Mouse (Mus musculus) induced T-regulatory cell, adult 2 months (primary cell): ENCODE data around the gene Uqcrc1.
A peak's percentile ranks its signal among the peaks of the same experiment; 100 is the strongest.

ENCODE experiments used
- DNase-seq: peaks from one replicate; pipeline ENCODE4 v3.0.0-alpha.2; 2012; ENCODE audit warnings: low read depth

The Uqcrc1 gene

DNA sequence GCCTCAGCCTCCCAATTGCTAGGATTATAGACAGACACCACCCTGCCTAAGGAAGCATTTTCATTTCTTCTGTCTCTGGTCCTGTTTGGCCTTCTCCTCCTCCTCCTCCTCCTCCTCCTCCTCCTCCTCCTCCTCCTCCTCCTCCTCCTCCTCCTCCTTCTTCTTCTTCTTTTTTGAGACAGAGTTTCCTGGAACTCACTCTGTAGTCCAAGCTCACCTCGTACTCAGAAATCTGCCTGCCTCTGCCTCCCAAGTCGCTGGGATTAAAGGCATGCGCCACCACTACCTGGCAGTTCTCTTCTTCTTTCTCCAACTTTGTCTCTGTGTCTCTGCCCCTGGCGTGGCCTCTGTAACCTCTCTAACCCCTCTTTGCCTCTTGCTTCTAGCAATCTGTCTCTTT lies 49.3 kb downstream of the Uqcrc1 start, which contains the start of gene Ucn2:
Gene Ucn2, plus strand, starts transcription at position 301 of the 400 bp plus-strand sequence.
- DNase-seq = no peak

DNA sequence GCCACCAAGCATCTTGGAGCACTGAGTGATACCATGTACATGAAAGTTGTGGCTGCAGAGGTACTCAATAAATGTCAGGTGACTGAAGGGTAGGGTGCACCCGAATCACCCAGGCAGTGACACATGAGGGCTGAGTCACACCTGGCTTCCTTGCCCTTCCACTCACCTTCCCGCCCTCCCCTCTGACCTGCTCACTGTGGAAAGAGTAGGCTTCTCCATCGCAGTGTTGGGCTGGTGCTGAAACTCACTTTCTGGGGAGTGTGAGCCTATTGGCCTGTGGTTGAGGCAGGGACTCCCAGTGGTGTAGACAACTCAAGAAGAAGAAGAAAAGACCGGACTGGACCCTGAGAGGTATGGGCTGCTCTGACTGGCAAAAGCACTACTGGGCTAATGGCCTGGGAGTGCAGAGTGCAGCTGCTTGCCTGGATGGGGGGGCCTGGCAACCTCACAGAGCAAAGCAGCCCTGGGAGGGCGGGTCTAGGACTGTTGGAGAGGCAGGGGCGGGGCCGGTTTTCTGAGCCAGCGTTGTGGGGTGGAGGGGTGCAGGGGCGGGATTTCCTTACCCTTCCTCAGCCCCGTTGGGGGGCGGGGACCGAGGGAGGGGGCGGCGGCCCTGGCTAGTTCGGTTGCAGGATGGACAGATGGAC lies 51.4 kb downstream of the Uqcrc1 start:
- DNase-seq = no peak

DNA sequence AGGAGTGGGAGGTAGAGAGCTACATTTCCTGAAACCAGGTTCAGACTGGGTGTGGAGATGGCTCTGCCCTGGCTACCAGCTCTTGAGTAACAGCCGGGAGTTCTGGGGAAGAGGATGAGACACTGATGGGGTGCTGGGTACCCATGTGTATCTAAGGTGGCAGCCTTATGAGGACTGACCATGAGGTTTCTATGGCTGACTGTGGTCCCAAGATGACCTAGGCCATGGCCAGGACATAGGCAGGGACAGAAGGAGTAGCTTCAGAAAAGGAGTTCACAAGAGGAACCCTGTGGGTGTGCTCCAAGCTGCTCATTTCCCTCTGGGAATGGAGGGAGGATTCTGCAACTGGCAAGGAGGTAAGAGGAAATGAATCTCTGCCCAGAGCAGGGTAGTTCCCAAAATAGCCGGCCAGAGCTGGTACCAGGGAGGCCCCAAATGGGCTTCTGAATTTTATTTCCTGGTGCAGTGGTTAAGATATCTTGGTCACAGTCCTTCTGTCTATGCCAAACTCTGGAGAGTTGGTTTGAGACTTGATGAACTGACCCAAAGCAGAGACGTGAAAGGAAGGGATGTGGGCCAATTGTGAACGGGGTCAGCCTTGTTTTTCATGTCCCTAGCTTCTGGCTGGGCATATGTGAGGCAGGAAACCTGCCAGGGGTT lies 53.5 kb downstream of the Uqcrc1 start:
- DNase-seq = no peak

DNA sequence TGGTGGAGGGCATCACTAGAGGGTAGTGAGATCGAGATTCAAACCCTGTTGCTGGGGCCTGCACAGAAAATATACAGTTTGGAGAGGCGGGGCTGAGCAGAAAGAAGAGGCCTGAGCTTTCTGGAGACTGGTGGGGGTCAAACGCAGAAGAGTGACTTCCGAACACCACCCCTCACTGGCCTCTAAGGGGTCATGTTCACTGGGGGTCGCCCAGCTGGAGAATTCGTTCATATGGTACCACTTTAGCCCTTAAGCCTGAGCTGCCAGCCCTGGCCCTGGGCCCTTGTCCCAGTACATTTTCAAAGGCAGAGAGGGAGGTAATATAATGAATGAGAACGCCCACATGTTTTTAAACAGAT lies 54.0 kb downstream of the Uqcrc1 start:
- no peak for DNase-seq

DNA sequence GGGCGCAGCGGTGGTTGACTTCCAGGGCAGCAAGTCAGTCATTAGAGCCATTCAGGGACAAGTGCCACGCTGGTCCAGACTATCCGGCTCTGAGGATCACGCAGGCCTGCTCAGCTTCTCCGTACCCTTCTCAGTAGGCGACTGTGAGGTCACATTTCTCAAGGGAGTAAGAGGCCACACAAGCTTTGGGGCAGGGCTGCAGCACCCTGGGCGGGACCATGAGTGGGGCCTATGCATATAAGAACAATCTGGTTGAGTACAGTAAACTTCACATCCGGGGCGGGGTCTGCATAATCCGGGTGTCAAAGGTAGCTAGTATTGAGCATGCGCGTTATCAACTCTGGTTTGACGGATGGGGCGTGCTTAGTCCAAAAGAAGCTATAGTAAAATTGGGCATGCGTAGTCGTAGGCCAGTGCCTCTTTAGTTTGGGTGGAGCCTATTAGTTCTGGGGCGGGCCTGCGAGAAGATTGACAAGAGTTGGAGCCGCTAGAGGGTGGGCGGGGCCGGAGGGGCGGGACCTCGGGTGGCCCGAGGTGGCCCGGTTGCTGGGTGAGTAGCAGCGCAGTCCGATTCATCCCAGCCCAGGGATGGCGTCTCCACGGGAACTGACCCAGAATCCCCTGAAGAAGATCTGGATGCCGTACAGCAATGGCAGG lies 55.1 kb downstream of the Uqcrc1 start, which contains the start of gene Pfkfb4:
Gene Pfkfb4, plus strand, starts transcription at position 351 of the 657 bp plus-strand sequence.
- DNase-seq = peak; percentile 100

DNA sequence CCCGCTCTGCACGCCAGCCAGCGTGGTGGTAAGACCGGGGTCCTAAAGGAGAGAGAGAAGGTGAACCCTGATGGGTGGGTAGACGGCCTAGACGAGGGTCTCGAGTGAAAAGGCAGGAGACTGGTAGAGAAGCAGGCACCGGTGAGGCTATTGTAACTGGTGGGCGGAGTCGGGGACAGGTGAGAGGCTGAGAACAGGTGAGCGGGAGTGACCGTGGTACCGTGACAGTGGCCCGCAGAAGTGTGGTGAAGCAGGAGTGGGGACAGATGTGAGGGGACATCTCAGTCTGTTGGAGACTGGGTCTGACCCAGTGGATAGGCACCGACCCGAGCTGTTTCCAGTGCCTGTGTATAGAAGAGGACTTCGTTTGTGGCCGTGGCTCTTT lies 55.6 kb downstream of the Uqcrc1 start:
- no peak for DNase-seq

DNA sequence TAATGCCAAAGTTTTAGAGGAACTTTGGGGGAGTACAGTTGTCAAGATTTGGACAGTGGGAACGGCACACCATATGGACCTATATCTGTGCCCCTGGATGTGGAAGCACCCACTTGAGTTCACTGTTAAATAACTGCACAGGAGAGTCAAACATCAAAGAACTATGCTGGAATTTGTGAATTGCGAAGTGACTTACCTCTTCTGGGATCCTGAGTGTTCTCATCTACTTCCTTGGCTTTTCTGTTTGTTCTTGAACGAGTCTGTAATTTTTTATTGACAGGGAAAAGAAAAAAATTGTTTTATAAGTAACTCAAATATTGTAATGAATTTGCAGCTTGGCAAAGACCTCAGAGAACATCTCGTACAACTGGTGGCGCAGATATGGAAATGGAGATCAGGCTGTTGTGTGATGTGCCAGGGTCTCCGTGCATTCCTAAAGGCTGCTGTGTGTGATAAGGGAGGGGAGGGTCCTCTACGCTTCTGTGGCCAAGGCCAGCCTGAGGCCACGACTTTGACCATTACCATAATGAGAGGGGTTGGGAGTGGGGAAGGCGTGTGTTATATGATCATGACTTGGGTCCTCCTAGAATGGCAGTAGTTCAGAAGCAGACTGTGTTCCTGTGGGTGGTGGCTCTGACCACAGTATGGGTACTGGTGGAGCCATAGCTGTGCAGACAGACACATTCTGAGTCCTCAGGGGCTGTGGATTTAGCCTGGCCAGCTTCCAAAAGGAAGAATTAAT lies 56.4 kb downstream of the Uqcrc1 start:
- DNase-seq = no peak

DNA sequence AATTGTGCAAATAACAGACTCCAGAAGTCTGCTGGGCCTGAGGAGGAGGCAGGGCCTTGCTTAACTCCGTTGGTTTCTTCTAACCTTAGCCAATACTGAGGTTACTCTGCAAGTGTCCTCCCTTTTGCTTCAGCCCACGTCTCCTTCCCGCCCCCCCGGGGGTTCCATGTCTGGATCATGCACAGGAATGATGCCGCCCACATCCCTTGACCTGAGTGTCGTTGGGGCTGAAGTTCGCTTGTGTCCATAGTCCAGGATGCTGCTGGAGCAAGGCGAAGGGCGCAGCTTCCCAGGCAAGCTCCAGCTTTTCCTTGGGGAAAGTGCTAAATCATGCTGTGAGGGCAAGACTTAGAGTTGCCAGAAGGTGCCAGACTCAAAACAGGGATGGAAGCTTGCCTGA lies 60.0 kb downstream of the Uqcrc1 start:
- DNase-seq = no peak

DNA sequence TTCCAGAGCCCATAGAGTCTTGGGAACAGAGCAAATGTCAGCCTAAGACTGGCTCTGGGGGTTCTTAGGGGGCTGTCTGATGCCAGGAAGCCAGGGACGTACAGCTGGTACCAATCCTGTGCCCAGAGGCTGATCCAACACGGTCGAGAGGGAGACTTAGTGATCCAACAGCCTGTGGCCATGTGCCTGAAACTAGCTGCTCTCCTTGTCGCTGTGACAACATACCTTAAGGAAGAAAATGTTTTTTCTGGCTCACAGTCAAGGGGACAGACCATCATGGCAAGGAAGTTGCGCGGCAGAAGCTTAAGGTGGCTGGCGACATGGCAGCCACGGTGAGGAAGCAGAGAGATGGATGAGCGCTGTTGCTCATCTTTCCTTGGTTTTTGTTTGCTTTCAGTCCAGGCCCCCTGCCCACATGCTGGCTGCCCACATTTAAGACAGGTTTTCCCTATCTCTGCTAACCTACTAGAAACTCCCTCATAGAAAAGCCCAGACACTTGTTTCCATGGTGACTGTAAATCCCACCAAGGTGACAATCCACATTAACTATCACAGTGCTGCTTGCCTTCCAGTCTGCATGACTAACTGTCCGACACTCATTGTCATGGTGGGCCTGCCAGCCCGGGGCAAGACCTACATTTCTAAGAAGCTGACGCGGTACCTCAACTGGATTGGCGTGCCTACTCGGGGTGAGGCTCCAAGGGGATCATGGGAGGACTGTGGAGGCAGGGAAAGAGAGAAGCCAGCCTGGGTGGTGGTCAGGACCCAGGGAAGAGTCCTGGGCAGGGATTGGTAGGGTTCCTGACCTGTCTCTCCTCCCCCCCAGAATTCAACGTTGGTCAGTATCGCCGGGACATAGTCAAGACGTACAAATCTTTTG lies 62.1 kb downstream of the Uqcrc1 start:
- DNase-seq = no peak

DNA sequence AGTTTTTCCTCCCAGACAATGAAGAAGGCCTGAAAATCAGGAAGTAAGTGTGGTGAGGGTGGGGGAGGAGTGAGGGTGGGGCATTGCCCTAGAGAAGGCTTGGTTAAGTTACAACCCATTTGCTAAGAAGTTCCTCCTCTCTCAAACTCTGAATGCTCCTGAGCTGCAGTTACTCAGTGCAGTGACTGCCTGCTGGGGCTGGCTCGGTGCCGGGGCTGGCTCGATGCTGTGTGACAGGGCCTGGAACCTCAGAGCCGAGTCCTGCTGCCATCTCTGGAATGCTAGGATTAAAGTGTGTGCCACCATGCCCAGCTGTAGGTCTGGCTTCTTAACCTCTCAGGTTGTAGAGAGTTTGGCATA lies 62.7 kb downstream of the Uqcrc1 start:
- no peak for DNase-seq
